Mouse (Mus musculus): ENCODE results near the gene A930002H24Rik. TPM values are rescaled to one million over a fixed set of nuclear protein-coding genes. Genes with fewer than 3 reads are reported as not detected.

Gene A930002H24Rik
- polyA plus RNA-seq, 1 experiment from 2014 or later = 2.5 TPM

DNA sequence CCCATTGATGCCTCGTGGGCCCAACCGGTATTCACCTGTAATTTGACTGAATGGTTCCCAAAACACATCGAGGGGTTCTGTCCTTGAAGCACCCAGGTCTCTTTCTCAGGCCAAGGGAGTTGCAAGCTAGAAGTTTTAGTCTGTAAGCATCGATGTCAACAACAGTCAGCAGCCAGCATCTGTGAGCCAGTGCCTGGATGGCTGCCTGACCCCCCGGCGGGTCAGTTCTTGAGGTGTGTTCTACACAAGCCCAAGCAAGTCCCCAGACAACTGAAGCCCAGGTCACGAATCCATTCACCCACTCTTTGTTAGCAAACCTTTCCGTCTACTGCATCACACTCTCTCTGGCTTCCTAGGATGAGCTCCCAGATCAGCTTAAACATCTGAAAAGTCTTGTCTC, 37.4 kb downstream of the A930002H24Rik start:
- Histone ChIP-seq H3K36me3 (ENCODE audit: control insufficient read depth, insufficient read depth, low read length) (no peaks in the 10 kb centered on the region), H3K4me1 (ENCODE audit: control insufficient read depth, insufficient read depth, low read length) (no peaks in the 10 kb centered on the region), H3K4me3 (replicated peaks; ENCODE audit: low read length) (no peak overlapping the region), H3K9me3 (replicated peaks; ENCODE audit: control insufficient read depth, low read length) (no peaks in the 10 kb centered on the region), H3K9ac (ENCODE audit: low read length) (no peak overlapping the region), H3K27ac (ENCODE audit: low read length) (no peak overlapping the region), H3K27me3 (ENCODE audit: control insufficient read depth, insufficient read depth, low read length) (no peaks in the 10 kb centered on the region), H3K4me2 (ENCODE audit: low read depth, low read length) (no peak overlapping the region)
- 86% methylated on average over 8 of the region's 8 CpGs for WGBS
- ATAC-seq (ENCODE audit: insufficient read depth, low FRiP score) = no peak

DNA sequence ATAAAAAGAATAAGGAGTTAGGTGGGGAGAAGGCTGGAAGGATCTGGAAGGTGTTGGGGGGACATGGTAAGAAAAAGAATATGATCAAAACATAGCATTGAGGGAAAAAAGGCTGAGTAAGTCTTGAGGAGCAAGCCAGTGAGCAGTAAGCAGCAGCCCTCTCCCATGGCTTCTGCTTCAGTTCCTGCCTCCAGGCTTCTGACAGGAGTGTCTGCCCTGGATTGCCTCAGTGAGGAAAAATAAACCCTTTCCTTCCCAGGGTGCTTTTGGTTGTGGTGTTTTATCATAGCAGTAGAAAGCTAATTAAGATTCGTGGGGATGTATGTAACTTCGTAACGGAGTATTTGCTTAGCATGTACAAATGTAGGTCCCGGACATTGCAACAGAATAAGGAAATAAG, 39.5 kb downstream of the A930002H24Rik start:
- no peaks in the 10 kb centered on the region for H3K36me3 ChIP-seq (ENCODE audit: control insufficient read depth, insufficient read depth, low read length)
- no peak overlapping the region for H3K4me2 ChIP-seq (ENCODE audit: low read depth, low read length)
- no peak overlapping the region for H3K27ac ChIP-seq (ENCODE audit: low read length)
- no peak for ATAC-seq (ENCODE audit: insufficient read depth, low FRiP score)
- H3K4me1 ChIP-seq (ENCODE audit: control insufficient read depth, insufficient read depth, low read length) = no peaks in the 10 kb centered on the region
- no peak overlapping the region for H3K9ac ChIP-seq (ENCODE audit: low read length)
- H3K4me3 ChIP-seq (replicated peaks; ENCODE audit: low read length) = no peak overlapping the region
- H3K9me3 ChIP-seq (replicated peaks; ENCODE audit: control insufficient read depth, low read length) = no peaks in the 10 kb centered on the region
- H3K27me3 ChIP-seq (ENCODE audit: control insufficient read depth, insufficient read depth, low read length) = no peaks in the 10 kb centered on the region
- WGBS = 85% methylated on average over 4 of the region's 4 CpGs

DNA sequence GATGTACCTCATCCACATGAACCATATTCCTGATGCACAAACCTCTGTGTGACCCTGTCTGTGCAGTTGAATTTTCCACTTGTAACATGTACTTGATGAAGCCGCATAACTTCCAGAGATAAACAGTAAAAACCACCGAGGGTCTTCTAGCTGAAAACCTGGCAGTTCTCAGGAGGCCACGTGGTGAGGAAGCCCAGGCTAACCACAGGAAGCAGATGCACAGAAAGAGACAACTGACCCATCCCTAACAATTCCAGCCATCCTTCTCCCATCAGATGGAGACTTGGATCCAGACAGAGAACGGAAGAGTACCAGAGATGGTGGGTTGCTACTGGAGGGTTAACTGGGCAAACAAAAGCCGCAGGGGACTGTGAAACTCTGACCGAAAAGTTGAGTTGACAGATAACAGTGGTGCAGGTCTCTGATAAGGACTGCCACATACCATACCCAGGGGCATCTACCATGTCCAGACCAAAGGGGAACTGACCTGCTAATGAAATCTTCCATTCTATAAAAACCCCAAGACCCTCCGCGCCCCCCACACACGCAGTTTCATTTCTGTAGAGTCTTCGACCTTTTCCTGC, 45.1 kb downstream of the A930002H24Rik start:
- no peaks in the 10 kb centered on the region for H3K36me3 ChIP-seq (ENCODE audit: control insufficient read depth, insufficient read depth, low read length)
- 63% methylated on average over 10 of the region's 10 CpGs for WGBS
- ATAC-seq (ENCODE audit: insufficient read depth, low FRiP score) = no peak
- H3K4me3 ChIP-seq (replicated peaks; ENCODE audit: low read length) = no peak overlapping the region
- no peak overlapping the region for H3K4me2 ChIP-seq (ENCODE audit: low read depth, low read length)
- H3K9ac ChIP-seq (ENCODE audit: low read length) = no peak overlapping the region
- no peak overlapping the region for H3K27ac ChIP-seq (ENCODE audit: low read length)
- no peaks in the 10 kb centered on the region for H3K4me1 ChIP-seq (ENCODE audit: control insufficient read depth, insufficient read depth, low read length)
- no peaks in the 10 kb centered on the region for H3K9me3 ChIP-seq (replicated peaks; ENCODE audit: control insufficient read depth, low read length)
- no peaks in the 10 kb centered on the region for H3K27me3 ChIP-seq (ENCODE audit: control insufficient read depth, insufficient read depth, low read length)

DNA sequence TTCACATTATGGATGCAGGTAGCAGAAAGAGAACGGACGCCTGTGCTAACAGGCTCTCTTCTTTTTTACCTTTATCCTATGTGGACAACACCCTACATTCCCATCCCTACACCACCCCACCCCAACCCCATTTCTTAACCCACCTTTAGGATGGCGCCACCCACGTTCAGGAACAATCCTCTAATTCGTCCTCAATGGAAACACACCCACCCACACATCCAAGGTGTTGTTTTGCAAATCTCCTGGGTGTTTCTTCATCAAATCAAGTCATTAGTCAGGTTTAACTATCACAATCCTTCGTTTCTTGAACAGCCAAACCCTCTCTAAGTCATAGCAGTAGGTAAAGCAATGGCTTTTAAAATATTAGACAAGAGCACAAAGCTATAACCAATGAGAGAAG, 50.0 kb downstream of the A930002H24Rik start:
- Histone ChIP-seq H3K9ac (ENCODE audit: low read length) (no peak overlapping the region), H3K27me3 (ENCODE audit: control insufficient read depth, insufficient read depth, low read length) (no peaks in the 10 kb centered on the region), H3K27ac (ENCODE audit: low read length) (no peak overlapping the region), H3K4me3 (replicated peaks; ENCODE audit: low read length) (no peak overlapping the region), H3K36me3 (ENCODE audit: control insufficient read depth, insufficient read depth, low read length) (no peaks in the 10 kb centered on the region), H3K4me2 (ENCODE audit: low read depth, low read length) (no peak overlapping the region), H3K4me1 (ENCODE audit: control insufficient read depth, insufficient read depth, low read length) (no peaks in the 10 kb centered on the region), H3K9me3 (replicated peaks; ENCODE audit: control insufficient read depth, low read length) (no peaks in the 10 kb centered on the region)
- no peak for ATAC-seq (ENCODE audit: insufficient read depth, low FRiP score)
- WGBS = 77% methylated on average over 6 of the region's 6 CpGs

Other genes with a start within 250 kb of the A930002H24Rik start
- gene Fer, start 729 bp downstream of the A930002H24Rik start, polyA plus RNA-seq (2015; fragmentation: Nextera tagmentation; extraction: Ambion mirVana) = 29.7 and 31.8 TPM in 2 replicates

Measured in stomach, embryonic 16.5 days (tissue).